Mouse (Mus musculus) CD4-positive, CD25-positive, alpha-beta regulatory T cell (primary cell): ENCODE results near the gene Rdh8. TPM values are rescaled to one million over a fixed set of nuclear protein-coding genes. Genes with fewer than 3 reads are reported as not detected.

Experiments
- polyA plus RNA-seq: library from polyadenylated mRNA; unstranded; fragments of 100-300 nt; shearing (Covaris generic); gene quantifications from one replicate; pipeline ENCODE4 v1.2.1, GENCODE M21; 2017

Rdh8 gene
- not detected for polyA plus RNA-seq

GRCm38 (mm10) chr9:20818236-20818635 is at the start of gene Rdh8:
TSS of gene Rdh8 (plus strand) at chr9:20818503.

GRCm38 (mm10) chr9:20814521-20815272 is 3.6 kb upstream of the Rdh8 start, which contains the start of gene Col5a3:
TSS of gene Col5a3 (minus strand) at chr9:20815067.

GRCm38 (mm10) chr9:20868448-20869001 is 50.2 kb downstream of the Rdh8 start, which contains the start of gene A230050P20Rik:
TSS of gene A230050P20Rik (plus strand) at chr9:20868642.

Other genes starting within 250 kb of the Rdh8 start
- 15.4 TPM for gene Zfp846, start 237.2 kb upstream of the Rdh8 start, polyA plus RNA-seq
- gene Ubl5, start 175.6 kb upstream of the Rdh8 start, polyA plus RNA-seq: 308 TPM
- 72.4 TPM for gene Fbxl12, start 173.7 kb upstream of the Rdh8 start, polyA plus RNA-seq
- gene Pin1, start 166.4 kb upstream of the Rdh8 start, polyA plus RNA-seq: 25.0 TPM
- gene Olfm2, start 72.2 kb upstream of the Rdh8 start, polyA plus RNA-seq: 0.67 TPM
- gene Col5a3, start 3.4 kb upstream of the Rdh8 start, polyA plus RNA-seq: 0.05 TPM
- gene A230050P20Rik, start 50.1 kb downstream of the Rdh8 start, polyA plus RNA-seq: 68.7 TPM
- 4.1 TPM for gene Angptl6, start 61.2 kb downstream of the Rdh8 start, polyA plus RNA-seq
- gene Ppan, start 69.7 kb downstream of the Rdh8 start, polyA plus RNA-seq: 87.3 TPM
- 290 TPM for gene Eif3g, start 80.1 kb downstream of the Rdh8 start, polyA plus RNA-seq
- gene Dnmt1, start 141.4 kb downstream of the Rdh8 start, polyA plus RNA-seq: 72.9 TPM
- 14.9 TPM for gene S1pr2, start 158.3 kb downstream of the Rdh8 start, polyA plus RNA-seq
- 112 TPM for gene Mrpl4, start 184.2 kb downstream of the Rdh8 start, polyA plus RNA-seq
- 66.0 TPM for gene Icam1, start 197.5 kb downstream of the Rdh8 start, polyA plus RNA-seq
- gene Icam4, start 210.9 kb downstream of the Rdh8 start, polyA plus RNA-seq: 1.2 TPM
- 0.83 TPM for gene Icam5, start 213.6 kb downstream of the Rdh8 start, polyA plus RNA-seq
- gene Zglp1, start 248.6 kb downstream of the Rdh8 start, polyA plus RNA-seq: 0.20 TPM